Mouse (Mus musculus): ENCODE measurements at regions not wholly inside any gene's neighbourhood (a gene's known extent, or its start where the extent isn't known, plus 50 kb on each side); places are given as distances from the start of the nearest gene placed in this dataset.

DNA sequence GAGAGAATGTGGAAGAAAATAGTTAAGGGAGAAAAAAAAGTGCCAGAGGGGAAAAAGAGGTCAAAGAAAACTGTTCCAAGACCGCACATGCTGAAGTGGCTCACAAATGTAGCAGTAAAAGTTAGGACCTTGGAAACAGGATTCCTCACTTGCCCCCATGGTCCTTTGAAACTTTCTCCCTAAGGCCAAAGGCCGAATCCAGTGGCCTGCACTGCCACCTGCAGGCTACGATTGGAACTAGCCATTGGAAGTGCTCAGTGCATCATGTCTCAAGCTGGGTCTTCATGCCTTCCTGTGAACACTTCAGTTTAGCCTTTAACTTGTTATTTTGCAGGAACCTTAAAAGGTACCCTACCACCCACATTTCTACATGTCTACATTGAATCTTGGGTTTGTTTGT is 56.3 kb upstream of the Mctp2 start:
- DNase-seq (ENCODE audit: low read depth, low spot score) = no peak

GRCm38 (mm10) chr7:72391323-72391722 is 84.9 kb upstream of the Mctp2 start:
- DNase-seq (ENCODE audit: low read depth, low spot score) = no peak

- peak; percentile 37 for DNase-seq (ENCODE audit: low read depth, low spot score)
Measured at GRCm38 (mm10) chr7:72400056-72400455, 93.6 kb upstream of the Mctp2 start.

- no peak for DNase-seq (ENCODE audit: low read depth, low spot score)
Measured at GRCm38 (mm10) chr7:72406131-72406530, 99.7 kb upstream of the Mctp2 start.

- no peak for DNase-seq (ENCODE audit: low read depth, low spot score)
Measured at GRCm38 (mm10) chr7:72408409-72408986, 102.1 kb upstream of the Mctp2 start.

- no peak for DNase-seq (ENCODE audit: low read depth, low spot score)
Measured at GRCm38 (mm10) chr7:72438552-72438951, 132.1 kb upstream of the Mctp2 start.

- no peak for DNase-seq (ENCODE audit: low read depth, low spot score)
Measured at GRCm38 (mm10) chr7:72442001-72442400, 135.6 kb upstream of the Mctp2 start.

- no peak for DNase-seq (ENCODE audit: low read depth, low spot score)
Measured at GRCm38 (mm10) chr7:72444016-72444415, 137.6 kb upstream of the Mctp2 start.

GRCm38 (mm10) chr7:72444792-72445191 is 138.4 kb upstream of the Mctp2 start:
- DNase-seq (ENCODE audit: low read depth, low spot score) = no peak

DNA sequence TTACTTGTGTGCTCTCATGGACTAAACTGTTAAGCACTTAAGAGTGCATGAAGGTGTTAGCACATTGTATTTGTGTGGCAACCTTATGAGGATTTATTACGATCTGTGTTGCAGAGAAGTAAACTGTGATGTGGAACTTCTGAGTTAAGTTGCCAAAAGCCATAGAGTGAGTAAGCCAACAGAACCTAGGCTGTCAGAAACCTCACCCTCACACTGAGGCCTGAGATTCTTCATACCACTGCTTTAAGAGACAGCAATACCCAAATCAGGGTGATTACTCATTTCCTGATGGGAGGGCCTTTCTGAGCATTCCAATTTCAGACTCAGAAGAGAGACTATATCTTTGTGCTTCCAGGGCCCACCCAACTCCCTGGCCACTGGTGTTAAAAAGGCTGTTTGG is 140.5 kb upstream of the Mctp2 start:
- no peak for DNase-seq (ENCODE audit: low read depth, low spot score)

DNA sequence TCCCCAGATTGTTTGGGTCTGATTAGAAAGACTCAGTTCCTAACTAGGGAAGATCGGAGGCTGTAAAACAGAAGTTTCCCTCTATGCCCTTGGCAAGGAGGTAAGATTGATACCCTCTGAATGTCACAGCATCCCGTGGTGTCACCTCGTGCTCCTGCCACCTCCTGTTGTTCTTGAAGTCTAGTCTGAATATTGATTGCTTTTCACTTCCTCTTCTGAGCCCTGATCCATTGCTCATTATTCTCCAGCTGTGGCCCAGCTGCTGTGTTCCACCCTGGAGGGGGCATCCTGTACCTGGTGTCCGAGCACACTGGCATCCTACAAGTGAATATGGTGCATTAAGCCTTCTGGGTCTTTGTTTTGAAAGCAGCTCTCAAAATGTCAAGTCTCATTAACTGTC is 156.6 kb upstream of the Mctp2 start:
- no peak for DNase-seq (ENCODE audit: low read depth, low spot score)

DNA sequence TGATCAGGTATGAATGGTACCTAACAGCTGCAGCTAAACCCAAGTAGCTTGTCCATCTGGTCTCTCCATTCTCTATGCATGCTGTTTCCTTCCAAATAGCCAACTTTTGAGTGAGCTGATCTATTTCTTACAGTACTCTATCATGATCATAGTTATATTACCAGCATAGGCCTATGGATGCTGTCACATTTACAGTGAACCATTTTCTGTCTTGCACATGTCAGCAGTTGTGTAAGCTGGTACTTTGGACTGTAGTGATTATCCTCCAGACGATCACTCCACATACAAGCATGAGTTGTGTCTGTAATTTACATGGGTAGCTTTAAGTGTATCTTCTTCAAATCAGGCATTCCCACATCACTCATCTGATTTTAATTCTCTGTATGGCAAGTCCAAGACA is 158.2 kb upstream of the Mctp2 start:
- DNase-seq (ENCODE audit: low read depth, low spot score) = no peak

- no peak for DNase-seq (ENCODE audit: low read depth, low spot score)
Measured at GRCm38 (mm10) chr7:72469691-72470090, 163.3 kb upstream of the Mctp2 start.

- no peak for DNase-seq (ENCODE audit: low read depth, low spot score)
Measured at GRCm38 (mm10) chr7:72474751-72475150, 168.3 kb upstream of the Mctp2 start.

GRCm38 (mm10) chr7:72478936-72479335 is 172.5 kb upstream of the Mctp2 start:
- DNase-seq (ENCODE audit: low read depth, low spot score) = no peak

- no peak for DNase-seq (ENCODE audit: low read depth, low spot score)
Measured at GRCm38 (mm10) chr7:72481275-72481674, 174.9 kb upstream of the Mctp2 start.

DNA sequence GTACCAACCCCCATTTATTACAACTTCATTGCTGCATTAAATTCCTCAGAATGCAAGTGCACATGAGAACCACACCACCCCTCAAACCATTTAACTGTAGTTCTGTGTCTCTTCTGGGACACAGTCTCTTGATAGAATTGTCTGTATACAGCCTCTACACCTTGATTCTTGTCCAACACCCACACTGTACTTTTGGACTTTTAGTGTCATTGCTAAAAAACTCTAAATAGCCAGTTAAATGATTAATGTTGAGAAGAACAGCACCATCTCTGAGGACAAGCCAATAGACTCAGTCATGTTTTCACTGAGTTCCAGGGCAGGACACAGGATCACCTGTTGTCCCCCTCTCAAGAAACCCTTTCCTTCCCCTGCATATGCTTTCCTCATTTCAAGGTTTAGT is 183.8 kb upstream of the Mctp2 start:
- no peak for DNase-seq (ENCODE audit: low read depth, low spot score)

DNA sequence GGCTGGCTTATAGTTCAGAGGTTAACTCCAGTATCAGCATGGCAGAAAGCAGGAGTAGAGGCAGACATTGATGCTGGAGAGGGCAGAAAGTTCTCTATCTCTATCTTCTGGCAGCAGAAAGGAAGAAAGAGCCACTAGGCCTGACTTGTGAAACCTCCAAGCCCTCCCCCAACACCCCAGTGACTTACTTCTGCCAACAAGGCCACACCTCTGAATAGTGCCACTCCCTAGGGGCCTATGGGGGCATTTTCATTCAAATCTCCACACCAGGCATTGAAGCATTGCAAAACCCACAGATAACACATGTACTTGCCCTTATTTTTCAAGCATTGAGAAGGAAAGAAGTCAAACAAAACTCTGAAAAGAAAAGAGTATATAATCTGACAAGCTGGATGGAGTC is 186.9 kb upstream of the Mctp2 start:
- no peak for DNase-seq (ENCODE audit: low read depth, low spot score)

- no peak for DNase-seq (ENCODE audit: low read depth, low spot score)
Measured at GRCm38 (mm10) chr7:72496933-72497631, 190.7 kb upstream of the Mctp2 start.

DNA sequence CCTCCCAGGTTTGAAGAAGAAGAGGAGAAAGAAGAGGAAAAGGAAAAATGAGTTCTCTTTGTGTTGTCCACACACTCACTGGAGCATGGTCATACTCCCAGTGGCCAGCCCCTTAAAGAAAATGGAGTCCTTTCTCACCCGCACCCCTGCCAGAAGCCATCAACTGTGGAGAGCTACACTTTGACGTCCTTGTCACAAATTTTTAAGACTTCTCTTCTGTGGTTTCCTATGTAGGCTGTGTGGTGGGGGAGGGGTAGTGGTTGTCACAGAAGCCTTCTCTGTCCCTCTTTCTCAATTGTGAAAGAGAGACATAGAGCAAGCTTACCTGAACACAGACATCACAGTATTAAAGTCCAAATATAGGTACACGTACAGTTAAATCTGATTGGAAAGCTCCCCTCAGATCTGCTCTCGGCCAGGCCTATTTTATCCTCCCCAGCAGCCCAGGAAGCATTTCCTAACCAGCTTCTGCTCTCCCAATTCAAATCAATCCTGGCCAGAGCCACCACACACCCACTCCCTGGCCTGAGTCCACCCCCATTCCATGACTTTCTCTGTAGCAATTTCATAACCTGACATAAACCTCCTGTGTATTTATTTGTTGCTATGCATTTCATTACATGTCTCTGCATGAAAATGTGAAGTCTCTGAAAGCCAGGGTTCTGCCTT is 192.3 kb upstream of the Mctp2 start:
- DNase-seq (ENCODE audit: low read depth, low spot score) = no peak

- DNase-seq (ENCODE audit: low read depth, low spot score) = no peak
Measured at GRCm38 (mm10) chr7:72499788-72500187, 193.4 kb upstream of the Mctp2 start.

GRCm38 (mm10) chr7:72500190-72500589 is 193.8 kb upstream of the Mctp2 start:
- no peak for DNase-seq (ENCODE audit: low read depth, low spot score)

- DNase-seq (ENCODE audit: low read depth, low spot score) = no peak
Measured at GRCm38 (mm10) chr7:72500996-72501395, 194.6 kb upstream of the Mctp2 start.

Measured in brain, embryonic 18.5 days (tissue).